Mouse (Mus musculus): ENCODE results near the gene Hist1h3e.

Hist1h3e gene

DNA sequence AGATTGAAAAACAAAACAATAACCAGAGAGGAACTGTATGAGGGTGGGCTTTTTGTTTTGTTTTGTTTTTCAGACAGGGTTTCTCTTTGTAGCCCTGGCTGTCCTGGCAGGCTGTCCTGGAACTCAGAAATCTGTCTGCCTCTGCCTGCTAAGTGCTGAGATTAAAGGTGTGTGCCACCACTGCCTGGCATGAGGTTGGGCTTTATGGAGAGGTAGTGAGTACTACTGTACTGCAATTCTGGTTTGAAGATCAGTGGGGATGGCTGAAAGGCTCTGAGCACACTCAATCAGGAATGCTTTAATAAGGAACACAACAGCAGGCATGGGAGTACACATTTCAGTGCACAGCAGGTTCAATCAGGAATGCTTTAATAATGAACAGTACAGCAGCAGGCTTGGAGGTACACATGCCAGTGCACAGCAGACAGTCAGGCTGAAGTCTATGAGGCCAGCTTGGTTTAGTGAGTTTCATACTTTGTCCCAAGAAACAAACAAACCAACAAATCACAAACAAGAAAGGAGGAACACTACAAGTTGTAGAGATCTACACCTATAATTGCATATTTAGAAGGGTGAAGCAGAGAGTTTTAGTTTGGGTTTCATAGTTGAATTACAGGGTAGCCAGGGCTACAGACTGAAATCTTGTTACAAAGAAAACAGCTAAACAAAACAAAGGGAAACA, 21.4 kb upstream of the Hist1h3e start:
- peak; percentile 33 for DNase-seq (ENCODE audit: extremely low spot score)

DNA sequence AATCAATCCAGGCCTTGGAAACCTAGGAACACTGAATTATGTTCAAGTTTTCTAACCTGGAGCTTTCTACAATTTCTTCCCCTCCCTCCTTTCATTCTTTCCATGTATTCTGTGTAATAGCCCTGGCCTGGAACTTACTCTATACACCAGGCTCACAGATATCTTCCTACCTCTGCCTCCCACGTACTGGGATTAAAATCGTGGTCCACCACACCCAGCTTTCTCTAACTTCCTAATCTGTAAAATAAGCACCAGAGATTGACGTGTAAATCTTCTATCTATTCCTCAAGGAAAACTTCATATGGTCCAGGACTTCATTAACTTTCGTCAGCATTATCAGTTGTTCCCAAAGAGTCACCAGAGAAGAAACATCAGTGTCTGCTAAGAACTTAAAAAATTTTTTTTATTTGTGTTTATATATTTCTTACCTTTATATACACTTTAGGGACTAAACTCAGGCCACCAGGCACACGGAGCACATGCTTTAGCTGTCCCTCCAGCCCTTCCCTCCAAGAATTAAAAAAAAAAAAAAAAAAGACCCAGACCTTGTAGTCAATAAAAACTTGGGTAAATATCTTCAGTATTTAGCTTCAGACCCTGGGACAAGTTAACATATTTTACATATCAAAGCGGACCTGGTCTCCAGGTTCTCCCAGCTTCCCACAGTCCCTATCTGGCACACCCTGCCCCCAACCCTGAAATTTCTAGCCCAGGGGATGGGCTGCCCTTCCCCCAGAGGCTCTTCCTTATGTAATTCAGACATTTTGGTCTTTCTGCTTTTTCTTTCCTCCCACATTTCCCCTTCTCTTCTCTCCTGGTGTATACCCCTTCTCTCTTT, 20.3 kb upstream of the Hist1h3e start:
- DNase-seq (ENCODE audit: extremely low spot score): peak; percentile 70

GRCm38 (mm10) chr13:23581408-23582218, 19.4 kb upstream of the Hist1h3e start, which contains the start of gene Hist1h4d:
Gene Hist1h4d, plus strand, starts transcription at chr13:23581598.
- DNase-seq (ENCODE audit: extremely low spot score): peak; percentile 100

GRCm38 (mm10) chr13:23577835-23578234, 15.7 kb upstream of the Hist1h3e start:
- no peak for DNase-seq (ENCODE audit: extremely low spot score)

GRCm38 (mm10) chr13:23576906-23577639, 14.9 kb upstream of the Hist1h3e start:
- peak; percentile 57 for DNase-seq (ENCODE audit: extremely low spot score)

- peak; percentile 77 for DNase-seq (ENCODE audit: extremely low spot score)
Measured at GRCm38 (mm10) chr13:23576351-23576881, 14.2 kb upstream of the Hist1h3e start.

- peak; percentile 62 for DNase-seq (ENCODE audit: extremely low spot score)
Measured at GRCm38 (mm10) chr13:23575864-23576313, 13.7 kb upstream of the Hist1h3e start.

GRCm38 (mm10) chr13:23575271-23575851, 13.2 kb upstream of the Hist1h3e start, which contains the start of gene Hist1h3d:
Gene Hist1h3d, plus strand, starts transcription at chr13:23575763.
- DNase-seq (ENCODE audit: extremely low spot score): peak; percentile 86

DNA sequence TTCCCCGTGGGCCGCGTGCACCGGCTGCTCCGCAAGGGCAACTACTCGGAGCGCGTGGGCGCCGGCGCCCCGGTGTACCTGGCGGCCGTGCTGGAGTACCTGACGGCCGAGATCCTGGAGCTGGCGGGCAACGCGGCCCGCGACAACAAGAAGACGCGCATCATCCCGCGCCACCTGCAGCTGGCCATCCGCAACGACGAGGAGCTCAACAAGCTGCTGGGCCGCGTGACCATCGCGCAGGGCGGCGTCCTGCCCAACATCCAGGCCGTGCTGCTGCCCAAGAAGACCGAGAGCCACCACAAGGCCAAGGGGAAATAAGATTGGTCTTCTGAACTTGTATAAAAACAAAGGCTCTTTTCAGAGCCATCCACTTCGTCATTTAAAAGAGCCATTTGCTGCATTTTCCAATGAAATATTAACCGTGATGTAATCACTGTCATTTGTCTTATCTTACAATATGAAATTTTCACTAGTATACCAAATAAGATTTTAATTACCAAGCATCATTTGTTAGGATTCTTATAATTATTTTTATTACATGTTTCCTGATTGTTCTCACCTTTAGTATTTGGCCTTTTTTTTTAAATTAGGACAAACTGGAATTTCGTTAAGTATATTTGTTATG, 12.5 kb upstream of the Hist1h3e start:
- DNase-seq (ENCODE audit: extremely low spot score): peak; percentile 58

- peak; percentile 94 for DNase-seq (ENCODE audit: extremely low spot score)
Measured at GRCm38 (mm10) chr13:23573898-23574524, 11.8 kb upstream of the Hist1h3e start, which contains the start of the genes Hist1h2bf and Hist1h2ad. Gene Hist1h2bf, minus strand, starts transcription at chr13:23574196. Gene Hist1h2ad, plus strand, starts transcription at chr13:23574381.

DNA sequence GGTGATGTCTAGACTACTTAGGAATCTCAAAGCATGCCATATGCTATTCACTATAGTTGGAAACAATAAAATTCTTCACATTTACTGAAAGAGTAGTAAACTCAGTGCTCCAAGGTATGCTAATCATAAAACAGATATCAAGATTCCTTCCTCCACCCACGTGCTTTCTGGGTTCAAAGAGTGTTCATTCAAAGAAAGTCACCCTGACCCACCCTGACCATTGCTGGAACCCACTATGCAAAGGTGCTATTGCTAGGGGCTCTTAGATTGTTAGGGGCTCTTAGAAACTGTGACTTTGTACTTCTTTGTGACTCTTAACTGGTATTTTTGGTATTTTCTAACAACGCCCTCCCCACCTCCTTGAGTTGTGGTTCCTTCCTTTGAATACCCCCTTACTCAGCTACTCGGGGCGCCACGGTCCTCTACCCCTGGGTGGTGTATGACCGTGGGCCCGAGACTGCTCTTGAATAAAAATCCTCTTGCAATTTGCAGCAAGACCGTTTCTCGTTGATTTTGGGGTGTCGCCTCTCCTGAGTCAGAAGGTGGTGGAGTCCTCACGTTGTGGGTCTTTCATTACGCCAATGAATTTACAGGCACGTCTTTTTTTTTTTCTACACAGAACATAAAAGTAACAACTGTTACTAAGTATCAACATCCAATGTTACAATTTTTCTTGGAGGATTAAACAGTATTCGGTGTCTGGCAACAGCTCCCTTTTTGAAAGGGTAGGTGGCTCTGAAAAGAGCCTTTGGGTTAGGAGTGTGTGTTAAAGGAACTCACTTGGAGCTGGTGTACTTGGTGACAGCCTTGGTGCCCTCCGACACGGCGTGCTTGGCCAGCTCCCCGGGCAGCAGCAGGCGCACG, 11.1 kb upstream of the Hist1h3e start:
- DNase-seq (ENCODE audit: extremely low spot score): peak; percentile 50

GRCm38 (mm10) chr13:23572218-23573033, 10.3 kb upstream of the Hist1h3e start:
- DNase-seq (ENCODE audit: extremely low spot score): peak; percentile 65

DNA sequence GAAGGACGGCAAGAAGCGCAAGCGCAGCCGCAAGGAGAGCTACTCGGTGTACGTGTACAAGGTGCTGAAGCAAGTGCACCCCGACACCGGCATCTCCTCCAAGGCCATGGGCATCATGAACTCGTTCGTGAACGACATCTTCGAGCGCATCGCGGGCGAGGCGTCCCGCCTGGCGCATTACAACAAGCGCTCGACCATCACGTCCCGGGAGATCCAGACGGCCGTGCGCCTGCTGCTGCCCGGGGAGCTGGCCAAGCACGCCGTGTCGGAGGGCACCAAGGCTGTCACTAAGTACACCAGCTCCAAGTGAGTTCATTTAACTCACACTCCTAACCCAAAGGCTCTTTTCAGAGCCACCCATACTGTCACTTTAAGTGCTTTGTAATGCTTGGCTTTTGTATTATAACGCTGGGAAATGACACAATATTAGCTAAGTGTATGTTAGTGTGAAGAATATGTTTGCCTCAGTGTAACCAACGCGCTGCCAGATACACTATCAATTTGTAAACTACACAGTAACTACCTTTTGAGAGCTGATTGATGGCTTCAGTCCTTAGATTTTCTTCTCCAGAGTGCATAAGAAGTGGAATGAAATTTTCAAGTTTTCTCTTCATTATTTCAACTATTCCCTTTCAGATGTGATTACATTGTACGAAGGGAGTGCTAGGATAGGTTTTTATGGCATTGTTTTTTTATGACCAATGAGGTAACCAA, 9.5 kb upstream of the Hist1h3e start:
- peak; percentile 75 for DNase-seq (ENCODE audit: extremely low spot score)

DNA sequence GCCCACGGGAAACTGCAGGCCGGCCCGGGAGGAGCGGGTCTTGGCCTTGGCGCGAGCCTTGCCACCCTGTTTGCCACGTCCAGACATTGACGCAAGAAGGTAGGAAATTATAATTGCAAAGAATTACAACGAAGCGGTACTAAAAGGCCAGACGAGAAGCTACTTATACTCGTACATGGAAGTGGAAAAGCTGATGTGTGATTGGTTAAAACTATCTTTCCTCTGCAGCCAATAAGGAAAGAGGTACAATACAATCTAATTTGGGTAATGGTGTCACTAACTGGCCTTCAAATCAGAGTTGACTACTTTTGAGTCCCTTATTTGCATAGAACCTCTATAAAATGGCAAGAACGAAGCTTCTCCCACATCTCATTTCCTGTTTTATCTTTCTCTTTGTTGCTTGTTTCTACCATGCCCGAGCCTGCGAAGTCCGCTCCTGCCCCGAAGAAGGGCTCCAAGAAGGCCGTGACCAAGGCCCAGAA, 8.9 kb upstream of the Hist1h3e start, which contains the start of the genes Hist1h2ae and Hist1h2bg:
TSS of gene Hist1h2ae (minus strand) at position 199 of the 482 bp plus-strand sequence.
TSS of gene Hist1h2bg (plus strand) at position 375 of the 482 bp plus-strand sequence.
- peak; percentile 92 for DNase-seq (ENCODE audit: extremely low spot score)

DNA sequence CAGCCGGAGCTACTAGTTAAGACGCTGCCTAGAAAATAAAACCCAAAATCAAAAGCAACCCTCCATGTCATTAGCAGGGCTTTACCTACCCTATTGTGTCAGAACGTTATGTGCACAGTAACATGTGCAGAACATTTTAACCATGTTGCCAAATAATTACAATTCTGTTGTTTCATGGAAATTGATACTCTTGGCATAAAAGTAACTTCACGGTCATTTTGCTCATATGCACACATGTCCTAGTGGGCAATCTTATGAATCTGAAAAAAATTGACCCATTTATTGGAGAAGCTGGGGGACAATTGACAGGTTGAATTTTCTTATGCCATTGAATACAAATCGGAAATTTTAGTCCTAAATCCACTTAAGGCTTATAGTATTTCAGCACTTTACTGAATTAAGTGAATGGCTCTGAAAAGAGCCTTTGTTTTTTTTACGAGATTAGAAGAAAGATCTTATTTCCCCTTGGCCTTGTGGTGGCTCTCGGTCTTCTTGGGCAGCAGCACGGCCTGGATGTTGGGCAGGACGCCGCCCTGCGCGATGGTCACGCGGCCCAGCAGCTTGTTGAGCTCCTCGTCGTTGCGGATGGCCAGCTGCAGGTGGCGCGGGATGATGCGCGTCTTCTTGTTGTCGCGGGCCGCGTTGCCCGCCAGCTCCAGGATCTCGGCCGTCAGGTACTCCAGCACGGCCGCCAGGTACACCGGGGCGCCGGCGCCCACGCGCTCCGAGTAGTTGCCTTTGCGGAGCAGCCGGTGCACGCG, 8.3 kb upstream of the Hist1h3e start:
- peak; percentile 72 for DNase-seq (ENCODE audit: extremely low spot score)

GRCm38 (mm10) chr13:23564482-23564881, 2.3 kb upstream of the Hist1h3e start:
- DNase-seq (ENCODE audit: extremely low spot score): no peak

Measured in embryo, embryonic 9.5 days (tissue).